Mouse (Mus musculus) adrenal gland, adult 18-20 months (tissue): Measurements from ENCODE around the gene Atrn. TPM values are rescaled to one million over a fixed set of nuclear protein-coding genes. Genes with fewer than 3 reads are reported as not detected.

ENCODE experiments used
- DNase-seq, 2 experiments: peaks; one replicate each; pipeline ENCODE4 v3.0.0; 2021 to 2022; ENCODE audit warnings: low spot score in 2 of 2
- total RNA-seq, 2 experiments: library from RNA; stranded (reverse); gene quantifications; 1 replicate in 1 of 2; 2 replicates in 1 of 2; pipeline ENCODE4 v1.2.3; 2021

The Atrn gene
- total RNA-seq, 2 experiments from 2014 or later, result 24.0 to 32.1 TPM

DNA sequence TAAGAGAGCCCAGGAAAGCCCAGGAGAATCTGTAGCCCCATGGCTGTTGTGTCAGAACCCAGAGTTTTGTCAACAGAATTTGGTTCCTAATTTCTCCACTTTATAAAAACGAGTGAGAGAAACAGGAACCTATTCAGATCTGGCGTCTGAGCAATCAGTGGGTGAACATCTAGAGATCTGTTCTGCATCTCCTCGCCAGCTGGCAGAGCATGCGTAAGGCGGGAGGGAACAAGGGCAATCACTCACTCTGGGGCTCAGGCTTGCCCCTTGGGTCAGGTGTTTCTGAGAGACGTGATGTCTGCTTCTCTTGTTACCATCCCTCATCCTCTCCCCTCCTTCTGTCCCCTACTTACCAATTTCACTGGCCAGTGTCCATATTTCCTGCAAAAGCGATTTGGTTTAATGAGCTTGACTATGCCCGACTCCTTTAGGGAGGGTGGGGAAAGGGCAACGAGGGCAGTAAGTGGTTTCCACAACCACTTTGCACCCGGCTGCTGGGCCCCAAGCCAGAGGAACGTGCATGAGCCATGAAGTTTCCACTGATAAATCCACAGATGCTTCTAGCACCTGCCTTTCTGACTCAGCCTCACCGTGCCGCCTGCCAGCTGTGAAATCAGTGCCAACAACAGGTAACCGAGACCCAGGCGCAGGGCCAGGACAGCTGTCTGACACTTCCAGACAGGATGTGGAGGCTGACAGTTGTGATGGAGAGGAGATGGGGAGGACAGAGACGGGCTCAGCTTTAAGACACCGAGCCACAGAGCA is 131.1 kb downstream of the Atrn start:
- peak in 1 of 2 experiments; percentile 18 for DNase-seq

GRCm38 (mm10) chr2:131038197-131038596 is 131.9 kb downstream of the Atrn start:
- no peak for DNase-seq

DNA sequence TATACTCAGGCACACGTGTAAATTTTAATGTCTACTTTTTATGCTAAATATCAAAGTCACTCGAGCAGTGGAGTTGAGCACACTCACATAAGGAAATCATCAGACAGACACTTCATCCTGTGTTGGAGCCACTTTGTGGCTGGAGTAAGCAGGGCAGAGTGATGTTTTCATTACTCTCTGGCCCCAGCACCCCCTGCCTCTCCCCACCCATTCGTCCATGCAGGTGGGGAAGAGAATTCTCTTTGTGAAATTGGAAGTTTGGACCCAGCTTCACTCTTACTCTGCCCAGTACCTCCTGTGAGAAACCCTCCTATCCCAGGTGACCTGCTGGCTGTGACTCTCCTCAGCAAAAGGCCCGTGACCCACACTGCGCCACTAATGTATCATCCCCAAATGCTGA is 132.4 kb downstream of the Atrn start:
- no peak for DNase-seq

DNA sequence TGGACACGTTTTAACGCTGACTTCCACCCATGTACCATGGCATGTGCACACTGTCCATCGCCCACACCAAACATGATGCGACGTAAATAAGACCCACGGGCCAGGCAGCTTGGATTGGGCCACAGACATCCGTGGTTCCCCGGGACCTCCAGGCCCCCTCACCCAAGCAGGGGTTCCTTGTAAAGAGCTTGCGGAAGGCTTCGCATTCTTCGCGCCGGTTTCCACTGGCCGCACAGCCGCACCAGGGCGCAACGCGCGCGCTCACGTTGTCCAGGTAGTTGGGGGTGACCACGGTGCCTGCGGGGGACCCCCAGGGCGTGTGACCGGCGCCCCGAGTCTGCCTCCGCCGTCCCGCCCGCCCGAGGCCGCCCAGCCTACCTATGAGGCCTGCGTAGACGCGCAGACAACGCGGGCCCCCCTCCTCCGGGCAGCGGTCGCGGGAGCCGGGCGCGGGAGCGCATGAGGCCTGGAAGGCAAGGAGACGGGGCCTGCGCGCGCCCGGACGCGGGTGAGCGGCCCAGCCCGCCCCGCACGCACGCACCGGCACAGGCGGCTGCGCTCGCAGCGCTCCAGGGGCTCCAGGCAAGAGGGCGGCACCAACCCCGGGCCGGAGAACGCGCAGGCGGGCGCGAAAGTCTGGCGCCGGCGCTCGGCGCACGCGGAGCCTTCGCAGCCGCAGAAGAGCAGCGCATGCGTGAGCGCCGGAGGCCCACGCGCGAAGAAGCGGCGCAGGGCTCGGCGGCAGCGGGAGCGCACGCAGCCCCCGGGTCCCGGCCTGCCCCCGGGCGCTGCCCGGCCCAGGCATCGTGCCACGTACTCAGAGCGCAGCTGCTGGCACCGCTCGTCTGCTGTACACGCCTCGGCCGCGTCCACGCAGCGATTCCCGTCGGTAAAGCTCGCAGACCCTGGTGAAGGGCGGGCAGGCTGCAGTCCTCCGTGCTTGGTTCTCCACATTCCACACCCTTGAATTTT is 134.8 kb downstream of the Atrn start:
- peak in 1 of 2 experiments; percentile 38 for DNase-seq

DNA sequence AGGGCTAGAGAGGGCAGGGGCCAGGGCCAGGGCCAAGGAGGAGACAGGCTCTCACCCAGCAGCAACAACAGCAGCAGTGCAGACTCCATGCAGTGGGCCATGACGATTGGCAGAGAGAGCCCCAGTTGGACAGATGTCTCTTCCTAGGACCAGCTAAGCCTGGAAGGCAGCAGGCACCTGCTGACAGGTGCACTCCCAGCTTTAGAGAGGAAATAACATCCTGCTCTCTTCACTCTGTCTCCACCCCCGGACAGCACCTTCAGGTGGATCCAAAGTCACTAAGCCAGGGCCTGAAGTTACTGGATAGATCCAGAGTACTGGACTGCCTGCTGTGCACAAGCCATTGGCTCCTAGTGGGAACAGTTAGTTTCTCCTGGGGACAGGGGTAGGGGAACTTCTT is 136.7 kb downstream of the Atrn start, which contains the start of gene Gfra4:
Gfra4 (minus strand) TSS at position 101 of the 400 bp plus-strand sequence.
- DNase-seq, result no peak

DNA sequence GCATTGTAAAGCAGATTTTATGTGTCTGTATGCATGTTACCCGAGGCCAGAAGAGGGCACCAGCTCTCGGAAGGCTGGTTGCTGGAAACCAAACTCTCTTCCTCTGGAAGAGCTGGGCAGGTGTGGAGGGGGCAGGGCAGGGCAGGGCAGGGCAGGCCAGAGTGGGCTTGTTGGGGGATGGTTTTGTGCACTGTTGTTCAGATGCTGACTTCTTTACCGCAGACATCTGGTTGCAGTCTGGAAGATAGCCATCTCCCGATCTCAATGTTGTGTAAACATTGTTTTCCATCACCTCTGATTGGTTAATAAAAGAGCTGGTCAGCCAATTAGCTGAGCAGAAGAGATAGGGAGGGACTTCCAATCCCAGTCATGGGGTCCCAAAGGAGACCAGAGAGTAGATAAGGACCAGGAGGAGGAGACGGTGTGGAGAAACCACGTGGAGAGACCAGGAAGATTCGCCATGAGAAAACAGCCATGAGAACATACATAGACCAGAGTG is 138.1 kb downstream of the Atrn start:
- DNase-seq, result no peak

DNA sequence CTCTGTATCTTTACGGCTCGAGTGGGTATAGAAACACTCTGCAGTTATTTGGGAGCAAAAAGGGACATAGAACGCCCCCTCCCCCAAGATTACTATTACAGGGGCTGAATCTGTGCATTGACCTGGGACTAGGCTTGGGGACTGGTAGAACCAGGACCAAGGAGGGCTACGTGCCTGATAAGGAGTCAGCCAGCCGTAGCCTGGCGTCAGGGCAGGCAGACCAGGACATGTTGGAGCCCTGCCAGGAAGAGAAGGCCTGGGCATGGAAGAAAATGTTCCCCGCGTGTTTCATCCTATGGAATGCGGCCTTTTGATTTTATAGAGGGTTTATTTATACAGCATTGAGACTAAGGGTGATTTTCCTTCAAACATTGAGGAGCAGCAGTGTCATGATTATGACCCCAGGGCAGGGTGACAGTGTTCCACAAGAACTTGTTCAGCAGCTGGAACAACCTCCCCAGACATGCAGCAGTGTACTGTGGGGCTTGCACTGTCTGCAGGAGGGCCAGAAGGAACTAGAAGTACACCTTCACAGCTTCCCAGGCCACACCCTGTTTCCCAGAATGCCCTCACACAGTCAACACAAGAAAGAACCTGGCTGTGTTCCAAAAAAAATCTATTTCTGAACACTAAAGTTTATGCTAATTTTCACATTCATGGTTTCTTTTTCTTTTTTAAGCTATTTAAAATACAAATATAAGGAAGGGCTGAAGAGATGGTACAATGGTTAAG is 138.9 kb downstream of the Atrn start:
- no peak for DNase-seq

GRCm38 (mm10) chr2:131046025-131046424 is 139.7 kb downstream of the Atrn start:
- DNase-seq, result no peak

- DNase-seq, result no peak
Observed at GRCm38 (mm10) chr2:131052043-131052442, 145.7 kb downstream of the Atrn start.

DNA sequence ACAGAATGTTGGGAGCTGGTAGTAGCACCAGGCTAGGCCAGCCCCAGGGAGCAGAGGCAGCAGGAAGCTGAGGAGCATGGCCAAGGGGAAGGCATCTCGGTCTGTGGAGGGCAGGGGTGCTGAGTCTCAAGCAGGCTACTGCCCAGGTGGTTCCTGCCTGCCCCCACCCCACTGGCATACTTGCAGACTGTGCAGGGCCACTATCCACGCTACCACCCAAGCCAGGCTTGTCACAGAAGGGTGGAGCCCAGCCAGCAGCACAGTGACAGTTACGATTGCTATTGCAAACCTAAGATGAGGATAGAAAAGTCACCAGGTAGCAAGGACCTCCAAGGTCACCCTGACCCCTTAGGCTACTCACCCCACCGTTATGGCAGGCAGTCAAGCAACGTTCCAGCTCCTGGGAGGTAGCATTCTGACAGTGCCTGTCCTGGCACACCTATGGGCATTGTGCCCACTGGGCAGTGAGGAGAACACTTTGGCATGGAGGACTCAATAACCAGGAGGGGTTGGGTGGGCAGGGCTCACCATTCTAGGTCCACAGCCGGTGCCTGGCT is 146.6 kb downstream of the Atrn start:
- DNase-seq, result no peak

DNA sequence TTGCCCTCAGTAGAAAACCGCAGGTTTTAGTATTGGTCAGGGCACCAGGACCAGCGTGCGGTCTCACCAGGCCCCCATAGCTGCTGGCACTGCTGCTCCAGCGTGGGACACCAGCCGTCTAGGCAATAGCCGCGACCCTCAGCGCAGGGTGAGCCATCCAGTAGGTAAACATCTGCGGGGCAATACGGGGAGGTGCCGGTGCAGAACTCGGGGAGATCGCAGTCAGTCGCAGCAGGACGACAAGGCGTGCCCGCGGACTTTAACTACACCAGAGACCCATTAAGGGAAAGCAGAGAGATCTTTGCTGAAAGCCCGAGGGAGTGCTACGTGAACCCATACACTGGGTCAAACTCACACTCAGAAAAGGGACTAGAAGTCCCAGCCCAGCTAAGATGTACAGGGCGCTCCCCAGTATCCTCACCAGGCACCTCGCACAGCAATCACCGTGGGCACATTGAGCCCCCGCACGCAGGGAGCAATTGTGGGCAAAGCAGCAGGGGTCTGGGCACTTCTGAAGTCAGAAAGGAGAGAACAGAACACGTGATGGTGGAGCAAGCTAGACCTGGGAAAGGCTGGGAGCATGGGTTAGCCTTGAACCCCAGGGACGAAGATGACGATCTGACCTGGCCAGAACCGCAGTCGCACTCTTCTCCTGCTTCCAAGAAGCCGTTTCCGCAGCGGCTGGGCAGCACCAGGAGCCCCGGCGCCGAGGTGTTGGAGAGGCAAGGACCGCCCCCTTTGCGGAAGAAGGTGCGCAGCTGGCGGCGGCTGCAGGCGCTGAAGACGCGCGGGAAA is 147.8 kb downstream of the Atrn start:
- DNase-seq, result peak in 1 of 2 experiments; percentile 20

- no peak for DNase-seq
Observed at GRCm38 (mm10) chr2:131054646-131055264, 148.5 kb downstream of the Atrn start.

- DNase-seq, result peak in 1 of 2 experiments; percentile 44
Observed at GRCm38 (mm10) chr2:131055631-131056030, 149.3 kb downstream of the Atrn start.

DNA sequence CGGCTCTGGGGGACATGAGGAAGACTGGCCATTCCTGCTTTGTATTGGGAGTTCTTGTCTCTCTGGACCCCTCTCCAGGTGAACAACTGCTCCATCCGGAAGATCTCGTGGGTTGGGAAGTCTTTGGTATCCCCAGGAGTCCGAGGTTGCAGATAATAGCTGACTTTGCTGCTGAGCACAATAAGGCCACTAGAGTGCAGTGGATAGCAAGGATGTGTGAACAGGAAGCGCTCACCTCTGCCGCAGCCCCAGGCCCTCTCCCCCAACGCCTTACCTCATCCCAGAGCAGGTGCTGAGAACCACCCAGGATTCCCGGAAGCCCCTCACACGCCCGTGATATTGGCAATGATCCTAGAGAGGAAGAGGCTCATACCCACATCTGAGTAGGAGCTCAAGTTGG is 149.9 kb downstream of the Atrn start:
- no peak for DNase-seq

DNA sequence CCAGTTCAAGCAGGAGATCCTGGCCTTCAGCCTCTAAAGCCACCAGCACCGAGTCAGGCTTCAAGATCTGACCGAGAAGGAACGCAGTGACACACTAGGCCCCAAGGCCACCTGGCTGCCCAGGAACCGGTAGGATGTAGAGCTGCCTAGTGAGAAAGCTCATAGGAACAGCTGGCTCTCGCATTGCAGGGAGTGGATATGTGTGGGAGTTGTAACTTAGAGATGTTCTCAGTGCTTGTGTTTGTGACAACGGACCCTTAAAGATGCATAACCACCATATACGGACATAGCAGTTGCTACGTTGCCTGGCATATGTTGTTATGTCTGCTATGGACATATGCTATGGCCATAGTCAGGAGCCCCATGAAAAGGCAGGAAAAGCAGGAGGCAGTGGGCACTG is 152.4 kb downstream of the Atrn start:
- no peak for DNase-seq

DNA sequence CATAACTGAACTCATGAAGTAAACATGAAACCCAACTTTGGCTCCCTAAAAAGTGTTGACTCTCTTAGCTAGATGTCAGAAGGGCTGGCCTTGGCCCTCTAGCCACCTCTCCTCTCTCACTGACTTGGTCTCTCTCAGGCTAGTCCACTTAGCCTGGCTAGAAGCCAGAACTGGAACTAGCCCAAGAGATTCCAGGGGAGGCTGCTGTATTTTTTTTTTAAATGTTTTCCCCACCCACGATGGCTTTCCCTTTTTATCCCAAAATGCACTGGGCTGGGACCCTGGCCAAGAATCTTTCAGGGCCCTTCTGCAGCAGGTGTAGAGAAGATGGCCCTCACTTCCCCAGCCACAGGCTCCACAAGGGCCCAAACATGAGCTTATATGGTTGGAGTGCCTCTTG is 153.1 kb downstream of the Atrn start:
- peak in 1 of 2 experiments; percentile 50 for DNase-seq

- no peak for DNase-seq
Observed at GRCm38 (mm10) chr2:131059781-131060540, 153.7 kb downstream of the Atrn start.

GRCm38 (mm10) chr2:131060784-131061183 is 154.5 kb downstream of the Atrn start:
- no peak for DNase-seq

DNA sequence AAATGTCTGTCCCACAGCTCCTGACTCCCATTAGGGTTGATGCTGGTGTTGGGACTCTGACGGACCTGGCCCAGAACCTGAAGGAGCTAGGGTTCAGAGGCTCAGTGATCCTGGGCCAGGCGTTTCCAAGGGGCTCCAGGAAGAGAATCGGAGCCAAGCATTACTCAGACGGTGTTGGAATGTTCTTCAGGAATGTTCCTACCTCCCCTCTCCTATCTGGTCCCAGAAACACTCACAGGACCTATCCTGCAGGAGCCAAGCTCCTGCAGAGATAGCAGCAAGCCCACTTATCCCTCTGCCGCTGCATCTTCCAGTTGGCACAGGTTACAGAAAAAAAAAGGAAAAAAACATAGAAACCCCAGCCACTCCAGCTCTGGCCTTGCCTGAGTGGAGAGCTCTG is 155.3 kb downstream of the Atrn start:
- DNase-seq, result no peak
